Mouse (Mus musculus): Measurements from ENCODE around the gene Hist1h1t. TPM values are rescaled to one million over a fixed set of nuclear protein-coding genes. Genes with fewer than 3 reads are reported as not detected.
A peak's percentile ranks its signal among the peaks of the same experiment; 100 is the strongest.
"Not testable (repeated sequence)": the region's sequence is repeated elsewhere in the genome, so short reads cannot be mapped to it uniquely, and the experiment has no call there.

Hist1h1t gene
- polyA plus RNA-seq, 1 experiment: not detected

DNA sequence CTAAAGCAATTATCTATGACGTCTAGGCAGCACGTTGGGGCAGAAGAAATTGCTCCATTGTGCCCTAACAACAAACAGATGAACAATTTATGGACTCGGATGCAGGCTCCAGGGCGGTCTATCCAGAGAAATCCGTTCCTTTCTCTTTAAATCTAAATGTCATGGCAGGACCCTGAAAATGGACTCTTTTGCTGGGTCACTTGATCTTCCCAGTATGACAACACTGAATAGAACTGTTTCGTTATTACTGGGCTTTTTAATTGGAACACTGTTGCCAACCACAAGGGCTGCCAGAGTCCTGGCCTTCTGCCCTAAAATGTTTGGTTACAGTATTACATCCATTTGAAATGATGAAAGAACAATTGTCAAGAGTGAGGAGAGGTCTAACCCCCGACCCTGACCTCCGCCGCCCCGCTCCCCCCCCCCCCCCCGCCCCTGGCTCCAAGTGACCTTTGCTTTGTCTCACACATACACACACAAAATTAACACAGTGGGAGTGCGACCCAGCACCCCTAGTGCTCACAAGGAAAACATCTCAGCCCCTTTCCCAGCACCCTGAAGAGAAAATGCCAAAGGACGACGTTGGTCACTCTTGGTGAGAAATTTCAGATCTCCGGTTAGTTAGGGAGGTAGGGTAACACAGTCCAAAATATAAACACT is 14.2 kb downstream of the Hist1h1t start:
- no peak for TF ChIP-seq CTCF (IDR thresholded peaks at IDR 0.05; ENCODE audit: extremely low read depth, insufficient read depth, low read length)
- no peak for TF ChIP-seq POLR2A (IDR thresholded peaks at IDR 0.05; ENCODE audit: extremely low read depth, insufficient read depth, low read length)
- H3K4me1 ChIP-seq (ENCODE audit: control insufficient read depth, insufficient read depth, low read length): no peaks in the 10 kb centered on the region
- H3K27ac ChIP-seq (ENCODE audit: insufficient read depth, low read length): no peak overlapping the region
- peak overlapping the region; percentile 59 for H3K4me3 ChIP-seq (ENCODE audit: insufficient read depth, low read length)

DNA sequence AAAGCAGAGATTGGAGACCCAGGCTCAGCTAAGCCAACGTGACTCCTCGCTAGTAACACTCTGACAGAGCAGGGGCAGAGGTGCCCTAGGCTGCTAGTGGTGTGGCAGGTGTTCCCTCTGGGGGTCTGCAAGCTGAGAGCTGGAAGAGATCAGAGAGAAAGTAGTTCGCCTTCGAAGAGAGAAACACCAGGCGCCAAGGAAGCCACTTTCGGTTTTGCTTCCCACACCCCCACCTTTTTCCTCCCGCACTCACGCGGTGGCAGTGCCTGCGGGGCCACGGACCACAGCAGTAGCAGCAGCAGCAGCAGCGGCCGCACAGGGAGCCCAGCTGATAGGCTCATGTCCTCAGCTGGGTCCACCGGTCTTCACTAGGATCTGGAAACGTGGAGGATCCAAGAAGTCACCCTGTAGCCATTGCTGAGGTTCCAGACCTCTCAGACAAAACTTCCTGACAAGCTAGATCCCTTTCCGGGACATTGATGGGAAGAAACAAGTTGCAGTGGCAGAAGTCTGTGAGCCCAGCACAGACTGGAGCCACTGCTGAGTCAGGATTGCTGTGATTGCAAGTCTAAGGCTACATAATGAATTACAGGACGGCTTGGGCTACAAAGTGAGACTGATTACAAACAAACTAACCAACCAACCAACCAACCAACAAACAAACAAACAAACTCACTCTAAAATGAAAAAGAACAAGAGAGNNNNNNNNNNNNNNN is 14.9 kb downstream of the Hist1h1t start, which contains the start of gene Hfe:
Gene Hfe, minus strand, starts transcription at position 481 of the 716 bp plus-strand sequence.
- no peaks in the 10 kb centered on the region for H3K4me1 ChIP-seq (ENCODE audit: control insufficient read depth, insufficient read depth, low read length)
- no peak for TF ChIP-seq POLR2A (IDR thresholded peaks at IDR 0.05; ENCODE audit: extremely low read depth, insufficient read depth, low read length)
- TF ChIP-seq CTCF (IDR thresholded peaks at IDR 0.05; ENCODE audit: extremely low read depth, insufficient read depth, low read length): no peak
- peak within 1 kb of the TSS; percentile 59 for H3K4me3 ChIP-seq (ENCODE audit: insufficient read depth, low read length)
- H3K27ac ChIP-seq (ENCODE audit: insufficient read depth, low read length): no peak within 1 kb of the TSS

DNA sequence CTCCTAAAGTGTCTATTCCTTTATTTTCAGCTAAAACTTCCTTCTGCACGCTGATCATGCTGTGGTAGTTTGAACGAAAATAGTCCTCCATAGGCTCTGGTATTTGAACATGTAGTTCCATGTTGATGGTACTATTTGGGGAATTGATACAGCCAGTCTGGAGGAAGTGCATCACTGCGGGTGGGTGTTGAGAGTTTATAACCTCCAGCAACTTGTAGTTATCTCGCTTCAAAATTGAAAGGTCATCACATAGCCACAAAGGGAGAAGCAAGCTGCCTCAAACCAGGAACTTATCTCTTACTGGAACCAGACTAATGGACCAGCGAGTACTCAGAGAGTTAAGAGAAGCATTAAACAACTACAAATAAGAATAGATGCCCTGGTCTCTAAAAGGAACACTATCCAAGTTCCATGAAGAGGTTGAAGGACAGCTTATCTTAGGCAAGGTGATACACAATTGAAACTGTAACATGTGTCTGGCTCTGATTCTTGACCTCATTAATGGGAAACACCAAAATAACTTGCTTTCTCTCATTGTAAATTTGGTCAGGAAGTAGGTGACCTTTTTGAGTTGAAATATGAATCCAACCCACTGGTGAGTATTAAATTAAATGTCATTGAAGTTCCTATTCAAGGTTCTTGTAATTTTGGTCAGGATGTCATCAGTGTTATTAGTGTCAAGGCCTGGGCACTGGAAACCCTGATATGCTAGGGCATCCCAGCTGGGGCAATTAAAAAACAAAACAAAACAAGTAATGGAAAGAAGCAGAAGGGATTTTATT is 20.8 kb downstream of the Hist1h1t start:
- no peak for TF ChIP-seq POLR2A (IDR thresholded peaks at IDR 0.05; ENCODE audit: extremely low read depth, insufficient read depth, low read length)
- no peak for TF ChIP-seq CTCF (IDR thresholded peaks at IDR 0.05; ENCODE audit: extremely low read depth, insufficient read depth, low read length)
- H3K27ac ChIP-seq (ENCODE audit: insufficient read depth, low read length): no peak overlapping the region
- no peaks in the 10 kb centered on the region for H3K4me1 ChIP-seq (ENCODE audit: control insufficient read depth, insufficient read depth, low read length)
- H3K4me3 ChIP-seq (ENCODE audit: insufficient read depth, low read length): no peak overlapping the region

DNA sequence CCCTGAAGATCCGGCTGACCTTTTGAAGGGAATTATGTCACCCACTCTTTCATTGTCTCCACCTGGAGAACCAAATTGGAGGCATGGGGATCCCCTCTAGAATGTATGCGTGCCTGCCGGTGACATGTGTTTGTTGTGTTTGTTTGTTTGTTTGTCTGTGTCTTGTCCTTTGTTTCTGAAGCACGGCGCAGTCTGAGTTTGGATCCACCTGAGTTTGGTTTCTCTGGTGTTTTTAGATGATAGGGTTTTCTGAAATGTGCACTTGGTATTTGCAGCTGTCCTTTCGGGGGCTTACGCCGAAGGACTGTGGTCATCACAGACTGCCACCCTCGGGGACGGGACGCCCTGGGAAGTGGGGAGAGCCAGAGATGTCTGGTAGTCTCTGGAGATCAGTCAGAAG is 21.6 kb downstream of the Hist1h1t start:
- H3K27ac ChIP-seq (ENCODE audit: insufficient read depth, low read length): peak overlapping the region; percentile 35; the same call in 1 of the 2 replicates
- H3K4me1 ChIP-seq (ENCODE audit: control insufficient read depth, insufficient read depth, low read length): no peaks in the 10 kb centered on the region
- no peak for TF ChIP-seq POLR2A (IDR thresholded peaks at IDR 0.05; ENCODE audit: extremely low read depth, insufficient read depth, low read length)
- no peak for TF ChIP-seq CTCF (IDR thresholded peaks at IDR 0.05; ENCODE audit: extremely low read depth, insufficient read depth, low read length)
- H3K4me3 ChIP-seq (ENCODE audit: insufficient read depth, low read length): no peak overlapping the region

DNA sequence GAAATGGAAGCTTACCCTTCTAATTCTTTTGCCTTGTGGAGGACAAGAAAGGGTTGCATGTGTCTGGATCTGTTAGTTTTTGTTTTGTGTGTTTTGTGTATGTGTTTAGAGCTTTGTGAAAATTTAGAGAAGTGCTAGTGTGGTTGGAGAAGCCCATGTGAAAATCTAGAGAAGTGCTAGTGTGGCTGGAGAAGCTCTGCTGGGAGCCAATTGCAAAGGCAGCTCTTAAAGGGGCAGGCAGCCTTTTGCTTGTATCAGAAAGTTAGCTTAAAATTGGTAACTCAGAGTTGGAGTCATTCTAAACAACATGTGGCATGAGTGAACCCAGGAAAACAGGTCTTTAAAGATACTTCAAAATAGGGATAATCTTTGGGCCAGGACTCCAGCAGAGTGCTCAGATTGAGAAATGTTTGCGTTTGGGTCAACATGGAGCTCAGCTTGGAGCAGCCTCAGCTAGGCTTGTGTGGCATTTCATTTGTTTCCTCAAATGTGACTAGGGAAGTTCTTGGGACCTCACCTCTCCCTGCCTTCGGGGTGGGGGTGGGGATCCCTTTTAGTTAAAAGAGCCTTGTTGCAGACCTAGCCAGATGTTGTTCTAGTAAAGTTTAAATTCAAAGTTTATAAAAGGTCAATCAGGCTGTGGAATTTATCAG is 22.1 kb downstream of the Hist1h1t start:
- not testable (repeated sequence) for H3K4me1 ChIP-seq (ENCODE audit: control insufficient read depth, insufficient read depth, low read length); H3K27ac ChIP-seq (ENCODE audit: insufficient read depth, low read length)

DNA sequence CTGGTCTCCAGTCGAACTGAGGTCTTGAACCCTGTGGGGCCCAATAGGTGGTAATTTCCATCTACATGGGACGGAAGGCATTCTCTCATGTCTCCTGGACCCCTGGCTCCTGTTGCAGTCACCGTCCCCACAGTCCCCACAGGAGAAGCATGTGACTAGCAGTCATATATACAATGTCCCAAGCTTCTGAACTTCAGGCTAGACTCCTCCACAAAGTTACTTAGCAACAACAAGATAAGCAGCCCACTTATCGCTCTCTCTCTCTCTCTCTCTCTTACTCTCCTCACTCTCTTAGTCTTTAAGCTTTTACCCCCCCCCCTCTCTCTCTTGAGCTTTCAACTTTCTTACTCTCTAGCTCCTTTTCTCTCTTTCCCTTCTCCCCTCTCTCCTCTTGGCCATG is 28.6 kb downstream of the Hist1h1t start:
- Histone ChIP-seq H3K27ac (ENCODE audit: insufficient read depth, low read length) (no peak overlapping the region), H3K4me1 (ENCODE audit: control insufficient read depth, insufficient read depth, low read length) (no peaks in the 10 kb centered on the region), H3K4me3 (ENCODE audit: insufficient read depth, low read length) (no peak overlapping the region)
- TF ChIP-seq POLR2A (IDR thresholded peaks at IDR 0.05; ENCODE audit: extremely low read depth, insufficient read depth, low read length) (no peak), CTCF (IDR thresholded peaks at IDR 0.05; ENCODE audit: extremely low read depth, insufficient read depth, low read length) (no peak)

More for the DNA sequence above, 22.1 kb downstream of the Hist1h1t start:
- not testable (repeated sequence) for H3K4me3 ChIP-seq (ENCODE audit: insufficient read depth, low read length)

DNA sequence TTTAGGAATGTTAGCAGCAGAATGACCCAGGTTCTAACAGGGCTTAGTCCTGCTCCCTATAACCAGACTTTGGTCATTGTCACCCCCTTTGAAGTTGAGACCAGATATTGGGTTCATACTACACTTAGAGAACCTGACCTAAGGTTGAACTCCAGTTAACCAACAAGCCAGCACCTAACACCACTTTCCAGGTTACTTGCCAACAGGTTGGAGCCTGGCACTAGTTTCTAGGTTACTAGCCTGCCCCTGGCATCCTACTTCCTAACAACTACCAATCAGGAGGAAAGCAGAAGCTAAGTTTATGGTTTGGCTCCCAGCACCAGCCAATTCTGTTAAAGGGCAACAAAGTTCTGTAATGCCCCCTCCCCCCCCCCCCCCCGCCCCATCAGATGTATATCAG is 29.6 kb downstream of the Hist1h1t start:
- no peak overlapping the region for H3K4me3 ChIP-seq (ENCODE audit: insufficient read depth, low read length)
- H3K27ac ChIP-seq (ENCODE audit: insufficient read depth, low read length): no peak overlapping the region
- TF ChIP-seq CTCF (IDR thresholded peaks at IDR 0.05; ENCODE audit: extremely low read depth, insufficient read depth, low read length): no peak
- no peak for TF ChIP-seq POLR2A (IDR thresholded peaks at IDR 0.05; ENCODE audit: extremely low read depth, insufficient read depth, low read length)
- H3K4me1 ChIP-seq (ENCODE audit: control insufficient read depth, insufficient read depth, low read length): no peaks in the 10 kb centered on the region

DNA sequence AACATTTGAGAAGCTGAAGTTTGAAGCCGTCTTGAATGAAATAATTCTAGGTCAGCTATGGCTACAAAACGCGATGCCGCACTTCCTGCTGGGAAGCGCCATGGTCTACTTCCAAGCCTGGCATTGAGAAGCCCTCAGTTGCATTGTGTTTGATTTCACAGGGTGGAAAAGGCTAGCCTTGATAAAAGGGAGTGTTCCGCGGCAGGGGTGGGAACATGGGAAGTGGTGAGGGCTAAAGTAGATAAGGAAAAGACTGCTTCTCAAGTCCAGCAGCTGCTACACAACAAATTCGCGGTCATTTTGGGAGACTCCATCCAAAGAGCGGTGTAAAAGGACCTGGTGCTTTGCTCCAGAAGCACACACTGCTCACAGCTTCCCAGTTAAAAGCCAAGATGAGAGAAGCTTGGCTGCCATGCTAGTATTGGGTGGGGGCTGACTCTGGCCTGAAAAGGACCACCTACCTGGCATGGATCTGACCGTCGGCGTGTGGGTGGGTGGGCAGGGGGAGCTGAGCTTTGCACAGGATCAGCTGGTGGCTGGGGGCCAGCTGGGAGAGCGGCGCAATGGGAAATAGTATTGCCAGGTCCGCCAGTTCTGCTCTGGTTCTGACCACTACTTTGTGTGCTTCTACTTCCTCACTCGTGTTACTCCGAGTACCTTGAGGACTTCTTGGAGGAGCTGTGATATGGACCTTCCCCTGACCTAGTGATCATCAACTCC is 33.0 kb downstream of the Hist1h1t start:
- TF ChIP-seq CTCF (IDR thresholded peaks at IDR 0.05; ENCODE audit: extremely low read depth, insufficient read depth, low read length) (no peak), POLR2A (IDR thresholded peaks at IDR 0.05; ENCODE audit: extremely low read depth, insufficient read depth, low read length) (no peak)
- H3K27ac ChIP-seq (ENCODE audit: insufficient read depth, low read length): no peak overlapping the region
- no peak overlapping the region for H3K4me3 ChIP-seq (ENCODE audit: insufficient read depth, low read length)
- H3K4me1 ChIP-seq (ENCODE audit: control insufficient read depth, insufficient read depth, low read length): peaks cover 2% of the 10 kb centered on the region; the same call in 1 of the 2 replicates

DNA sequence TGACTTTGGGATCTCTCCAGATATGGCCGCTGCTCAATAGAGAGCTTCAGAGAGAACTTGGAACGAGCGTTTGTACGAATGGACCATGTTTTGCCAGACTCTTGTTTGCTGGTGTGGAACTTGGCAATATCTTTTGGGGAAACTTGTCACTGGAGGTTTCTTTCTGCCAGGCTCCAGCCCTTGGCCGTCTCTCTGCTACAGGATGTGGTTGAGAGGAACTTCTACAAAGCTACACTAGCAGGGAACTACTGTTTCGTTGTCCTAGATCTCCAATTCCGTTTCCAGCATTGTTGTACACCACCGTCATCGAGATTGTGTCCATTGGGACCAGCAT is 33.5 kb downstream of the Hist1h1t start:
- Histone ChIP-seq H3K4me3 (ENCODE audit: insufficient read depth, low read length) (no peak overlapping the region), H3K4me1 (ENCODE audit: control insufficient read depth, insufficient read depth, low read length) (peaks cover 2% of the 10 kb centered on the region; the same call in 1 of the 2 replicates), H3K27ac (ENCODE audit: insufficient read depth, low read length) (no peak overlapping the region)
- no peak for TF ChIP-seq CTCF (IDR thresholded peaks at IDR 0.05; ENCODE audit: extremely low read depth, insufficient read depth, low read length)
- no peak for TF ChIP-seq POLR2A (IDR thresholded peaks at IDR 0.05; ENCODE audit: extremely low read depth, insufficient read depth, low read length)

All from cortical plate, adult 2 months (tissue).